Mouse (Mus musculus): ENCODE data around the gene Odf4. TPM values are rescaled to one million over a fixed set of nuclear protein-coding genes. Genes with fewer than 3 reads are reported as not detected.
A peak's percentile ranks its signal among the peaks of the same experiment; 100 is the strongest.

Gene Odf4
- polyA plus RNA-seq, 1 experiment from 2014 or later: not detected

DNA sequence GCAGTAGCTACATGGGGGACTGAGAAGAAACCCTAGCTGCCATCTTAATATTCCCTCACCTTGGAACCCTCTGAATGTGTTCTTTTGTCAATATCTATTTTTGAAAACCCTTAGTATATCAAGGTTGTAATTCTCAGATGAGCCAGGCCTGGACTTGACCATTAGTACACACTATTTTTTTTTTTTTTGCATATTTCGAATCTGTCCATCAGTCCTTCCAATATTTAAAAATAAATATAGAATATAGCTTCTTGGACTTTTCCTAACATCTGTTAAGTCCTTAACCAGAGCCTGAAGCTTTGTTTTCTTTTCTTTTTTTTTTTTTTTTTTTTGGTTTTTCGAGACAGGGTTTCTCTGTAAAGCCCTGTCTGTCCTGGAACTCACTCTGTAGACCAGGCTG, 43.0 kb downstream of the Odf4 start:
- Histone ChIP-seq H3K27ac (no peak overlapping the region), H3K4me3 (replicated peaks) (no peak overlapping the region), H3K4me2 (replicated peaks) (no peak overlapping the region), H3K4me1 (replicated peaks) (no peaks in the 10 kb centered on the region; the same call in 1 of the 2 replicates), H3K36me3 (no peaks in the 10 kb centered on the region), H3K27me3 (replicated peaks) (no peaks in the 10 kb centered on the region), H3K9ac (no peak overlapping the region), H3K9me3 (no peaks in the 10 kb centered on the region)
- WGBS: 89% methylated on average over 2 of the region's 2 CpGs
- ATAC-seq: no peak

DNA sequence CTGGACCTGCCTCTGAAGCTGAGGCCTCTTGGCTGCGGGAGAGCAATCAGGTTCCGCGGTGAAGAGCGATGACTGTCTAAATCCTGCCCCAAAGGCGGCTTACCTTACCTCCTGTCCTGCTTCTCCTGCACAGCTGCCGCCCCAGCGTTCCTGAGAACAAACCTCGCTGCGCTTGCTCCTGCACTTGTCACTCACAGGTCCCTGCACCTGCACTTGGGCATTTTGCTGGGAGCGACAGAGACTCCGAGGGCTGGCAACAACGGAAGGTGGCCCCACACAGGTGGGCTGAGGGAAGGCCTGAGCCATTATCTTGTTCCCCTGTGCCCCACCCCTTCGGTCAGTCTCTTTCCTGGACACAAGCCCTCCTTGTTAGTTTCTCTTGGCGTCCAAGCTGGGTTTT, 44.8 kb downstream of the Odf4 start:
- ATAC-seq: peak; percentile 48; the same call in 1 of the 2 replicates
- Histone ChIP-seq H3K4me3 (replicated peaks) (no peak overlapping the region), H3K36me3 (no peaks in the 10 kb centered on the region), H3K27ac (peak overlapping the region; percentile 51; the same call in 1 of the 2 replicates), H3K9ac (no peak overlapping the region), H3K27me3 (replicated peaks) (no peaks in the 10 kb centered on the region), H3K4me1 (replicated peaks) (no peaks in the 10 kb centered on the region; the same call in 1 of the 2 replicates), H3K9me3 (no peaks in the 10 kb centered on the region), H3K4me2 (replicated peaks) (peak overlapping the region; percentile 44)
- WGBS: 22% methylated on average over 14 of the region's 14 CpGs

DNA sequence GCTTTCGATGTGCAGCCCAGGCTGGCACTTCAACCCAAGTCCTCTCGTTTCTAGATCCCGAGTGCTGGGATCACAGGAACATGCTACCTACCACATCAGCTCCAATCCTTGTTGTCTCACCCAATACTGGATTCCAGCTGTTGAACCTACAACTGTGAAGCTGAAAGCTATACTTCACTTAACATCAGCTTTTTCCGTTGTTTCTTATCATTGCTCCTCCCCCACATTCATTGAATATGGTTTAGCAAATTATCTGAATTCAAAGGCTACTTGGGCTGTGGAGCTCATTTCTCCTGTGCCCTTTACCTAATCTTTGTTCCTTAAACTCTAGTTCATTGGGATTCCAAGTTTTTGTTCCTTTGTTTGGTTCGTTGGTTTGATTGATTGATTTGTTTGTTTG, 48.1 kb downstream of the Odf4 start:
- no peak for ATAC-seq
- 81% methylated on average over 5 of the region's 5 CpGs for WGBS
- Histone ChIP-seq H3K4me2 (replicated peaks) (no peak overlapping the region), H3K4me3 (replicated peaks) (no peak overlapping the region), H3K27me3 (replicated peaks) (no peaks in the 10 kb centered on the region), H3K4me1 (replicated peaks) (peaks cover 2% of the 10 kb centered on the region; the same call in 1 of the 2 replicates), H3K36me3 (no peaks in the 10 kb centered on the region), H3K27ac (no peak overlapping the region), H3K9ac (no peak overlapping the region), H3K9me3 (no peaks in the 10 kb centered on the region)

DNA sequence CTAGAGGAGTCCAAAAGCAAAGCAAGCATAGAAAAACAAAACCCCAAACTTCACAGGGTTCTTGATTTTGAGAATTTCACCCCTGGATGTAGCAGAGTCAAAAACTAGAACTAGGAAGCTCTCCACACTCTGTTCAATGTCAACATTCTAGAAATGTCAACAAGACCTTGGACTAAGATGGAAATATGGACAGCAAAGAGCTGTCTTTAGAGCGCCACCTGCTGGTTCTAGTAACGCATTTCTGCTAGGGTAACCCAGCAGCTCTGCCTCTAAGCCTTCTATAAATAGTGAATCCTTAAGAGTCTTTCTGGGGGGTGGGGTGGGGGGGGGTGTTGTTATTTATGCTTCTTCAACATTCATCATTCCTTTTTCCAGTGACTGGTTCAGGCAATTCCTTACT, 52.0 kb downstream of the Odf4 start:
- Histone ChIP-seq H3K27me3 (replicated peaks) (no peaks in the 10 kb centered on the region), H3K27ac (no peak overlapping the region), H3K4me2 (replicated peaks) (no peak overlapping the region), H3K4me3 (replicated peaks) (no peak overlapping the region), H3K9me3 (no peaks in the 10 kb centered on the region), H3K36me3 (no peaks in the 10 kb centered on the region), H3K9ac (no peak overlapping the region), H3K4me1 (replicated peaks) (0 out of 2 replicates have a peak, but pooled peaks cover 2% of the 10 kb centered on the region)
- 0% methylated on average over 2 of the region's 2 CpGs for WGBS
- ATAC-seq: peak; percentile 65; the same call in 1 of the 2 replicates

Other genes starting within 250 kb of the Odf4 start
- 68.2 and 70.4 TPM in 2 replicates for gene Myh10, start 235.5 kb downstream of the Odf4 start, polyA plus RNA-seq (2015; fragmentation: Nextera tagmentation; extraction: Ambion mirVana)
- gene Ndel1, start 55.2 kb downstream of the Odf4 start, polyA plus RNA-seq (2015; fragmentation: Nextera tagmentation; extraction: Ambion mirVana): 69.1 and 69.5 TPM in 2 replicates
- 0.06 and 0.10 TPM in 2 replicates for gene Rnf222, start 38.5 kb downstream of the Odf4 start, polyA plus RNA-seq (2015; fragmentation: Nextera tagmentation; extraction: Ambion mirVana)
- gene Rpl26, start 25.5 kb downstream of the Odf4 start, polyA plus RNA-seq (2015; fragmentation: Nextera tagmentation; extraction: Ambion mirVana): 1,017 and 1,034 TPM in 2 replicates
- gene Arhgef15, start 30.4 kb upstream of the Odf4 start, polyA plus RNA-seq (2015; fragmentation: Nextera tagmentation; extraction: Ambion mirVana): 8.1 and 8.6 TPM in 2 replicates
- 2.7 and 2.8 TPM in 2 replicates for gene Slc25a35, start 41.0 kb upstream of the Odf4 start, polyA plus RNA-seq (2015; fragmentation: Nextera tagmentation; extraction: Ambion mirVana)
- 61.4 and 62.2 TPM in 2 replicates for gene Rangrf, start 48.1 kb upstream of the Odf4 start, polyA plus RNA-seq (2015; fragmentation: Nextera tagmentation; extraction: Ambion mirVana)
- 29.7 and 32.1 TPM in 2 replicates for gene Pfas, start 81.4 kb upstream of the Odf4 start, polyA plus RNA-seq (2015; fragmentation: Nextera tagmentation; extraction: Ambion mirVana)
- 35.1 and 38.6 TPM in 2 replicates for gene Ctc1, start 88.8 kb upstream of the Odf4 start, polyA plus RNA-seq (2015; fragmentation: Nextera tagmentation; extraction: Ambion mirVana)
- 133 and 135 TPM in 2 replicates for gene Aurkb, start 118.6 kb upstream of the Odf4 start, polyA plus RNA-seq (2015; fragmentation: Nextera tagmentation; extraction: Ambion mirVana)
- 8.6 and 8.9 TPM in 2 replicates for gene Borcs6, start 132.6 kb upstream of the Odf4 start, polyA plus RNA-seq (2015; fragmentation: Nextera tagmentation; extraction: Ambion mirVana)
- gene Tmem107, start 143.7 kb upstream of the Odf4 start, polyA plus RNA-seq (2015; fragmentation: Nextera tagmentation; extraction: Ambion mirVana): 43.7 and 47.6 TPM in 2 replicates
- 61.8 and 64.2 TPM in 2 replicates for gene Vamp2, start 161.4 kb upstream of the Odf4 start, polyA plus RNA-seq (2015; fragmentation: Nextera tagmentation; extraction: Ambion mirVana)
- gene Per1, start 168.1 kb upstream of the Odf4 start, polyA plus RNA-seq (2015; fragmentation: Nextera tagmentation; extraction: Ambion mirVana): 11.9 and 15.6 TPM in 2 replicates
- 0.62 and 0.70 TPM in 2 replicates for gene Hes7, start 193.3 kb upstream of the Odf4 start, polyA plus RNA-seq (2015; fragmentation: Nextera tagmentation; extraction: Ambion mirVana)
- gene 9130213A22Rik, start 195.5 kb upstream of the Odf4 start, polyA plus RNA-seq (2015; fragmentation: Nextera tagmentation; extraction: Ambion mirVana): 0.29 and 0.34 TPM in 2 replicates
- 0.19 and 0.29 TPM in 2 replicates for gene Aloxe3, start 198.8 kb upstream of the Odf4 start, polyA plus RNA-seq (2015; fragmentation: Nextera tagmentation; extraction: Ambion mirVana)
- 0.35 and 0.43 TPM in 2 replicates for gene Alox12b, start 229.9 kb upstream of the Odf4 start, polyA plus RNA-seq (2015; fragmentation: Nextera tagmentation; extraction: Ambion mirVana)

Data from intestine, embryonic 15.5 days (tissue).